Mouse (Mus musculus) ovary, adult 10 weeks (tissue): Measurements from ENCODE around the gene Defb3. TPM values are rescaled to one million over a fixed set of nuclear protein-coding genes. Genes with fewer than 3 reads are reported as not detected.

ENCODE experiments used
- polyA plus RNA-seq: library from polyadenylated mRNA; stranded (reverse); fragments of 350-450 nt; fragmentation: Illumina TruSeq; extraction: RNeasy Lipid Tissue Mini Kit (QIAGEN cat#74804); gene quantifications from one replicate; pipeline ENCODE4 v1.2.3, GENCODE M21; 2014

The Defb3 gene
- not detected for polyA plus RNA-seq

GRCm38 (mm10) chr8:19293060-19293459 lies at the start of gene Defb3:
Gene Defb3, plus strand, starts transcription at chr8:19293360.

GRCm38 (mm10) chr8:19247280-19247679 lies 45.9 kb upstream of the Defb3 start, which contains the start of gene Defb5:
Gene Defb5, plus strand, starts transcription at chr8:19247580.

Other genes with a start within 250 kb of the Defb3 start
- not detected for gene Defb39, start 228.6 kb upstream of the Defb3 start, polyA plus RNA-seq
- gene Defb12, start 178.5 kb upstream of the Defb3 start, polyA plus RNA-seq, result not detected
- not detected for gene Defb34, start 169.6 kb upstream of the Defb3 start, polyA plus RNA-seq
- gene Gm45826, start 152.6 kb upstream of the Defb3 start, polyA plus RNA-seq, result not detected
- not detected for gene Defb14, start 99.0 kb upstream of the Defb3 start, polyA plus RNA-seq
- gene Defb4, start 94.7 kb upstream of the Defb3 start, polyA plus RNA-seq, result not detected
- gene Defb6, start 67.9 kb upstream of the Defb3 start, polyA plus RNA-seq, result not detected
- gene Defb46, start 53.4 kb upstream of the Defb3 start, polyA plus RNA-seq, result not detected
- gene Defb5, start 45.8 kb upstream of the Defb3 start, polyA plus RNA-seq, result not detected
- not detected for gene Defb8, start 154.2 kb downstream of the Defb3 start, polyA plus RNA-seq
- gene Defb7, start 201.7 kb downstream of the Defb3 start, polyA plus RNA-seq, result not detected